Mouse (Mus musculus): ENCODE data around the gene Slc15a4.

GRCm38 (mm10) chr5:127567165-127567741 lies 65.4 kb downstream of the Slc15a4 start:
- TF ChIP-seq GATA1 (IDR thresholded peaks at IDR 0.05; ENCODE audit: low read length) (no peak), TAL1 (IDR thresholded peaks at IDR 0.05; ENCODE audit: low read length) (no peak)
